Mouse (Mus musculus): Measurements from ENCODE around the gene Xrcc1. TPM values are rescaled to one million over a fixed set of nuclear protein-coding genes. Genes with fewer than 3 reads are reported as not detected.

Xrcc1 gene
- polyA plus RNA-seq, 1 experiment from 2014 or later: 71.4 TPM

GRCm38 (mm10) chr7:24571071-24571470 is 25.0 kb downstream of the Xrcc1 start:
- H3K36me3 ChIP-seq: peaks cover 68% of the 10 kb centered on the region
- no peaks in the 10 kb centered on the region for H3K4me1 ChIP-seq (replicated peaks)
- H3K4me3 ChIP-seq (replicated peaks): no peak overlapping the region
- no peak overlapping the region for H3K4me2 ChIP-seq (replicated peaks)
- no peak for ATAC-seq
- WGBS: 93% methylated on average over 4 of the region's 4 CpGs
- no peaks in the 10 kb centered on the region for H3K27me3 ChIP-seq
- no peaks in the 10 kb centered on the region for H3K9me3 ChIP-seq
- no peak overlapping the region for H3K27ac ChIP-seq
- no peak overlapping the region for H3K9ac ChIP-seq (replicated peaks)

GRCm38 (mm10) chr7:24572455-24572854 is 26.4 kb downstream of the Xrcc1 start:
- ATAC-seq: no peak

DNA sequence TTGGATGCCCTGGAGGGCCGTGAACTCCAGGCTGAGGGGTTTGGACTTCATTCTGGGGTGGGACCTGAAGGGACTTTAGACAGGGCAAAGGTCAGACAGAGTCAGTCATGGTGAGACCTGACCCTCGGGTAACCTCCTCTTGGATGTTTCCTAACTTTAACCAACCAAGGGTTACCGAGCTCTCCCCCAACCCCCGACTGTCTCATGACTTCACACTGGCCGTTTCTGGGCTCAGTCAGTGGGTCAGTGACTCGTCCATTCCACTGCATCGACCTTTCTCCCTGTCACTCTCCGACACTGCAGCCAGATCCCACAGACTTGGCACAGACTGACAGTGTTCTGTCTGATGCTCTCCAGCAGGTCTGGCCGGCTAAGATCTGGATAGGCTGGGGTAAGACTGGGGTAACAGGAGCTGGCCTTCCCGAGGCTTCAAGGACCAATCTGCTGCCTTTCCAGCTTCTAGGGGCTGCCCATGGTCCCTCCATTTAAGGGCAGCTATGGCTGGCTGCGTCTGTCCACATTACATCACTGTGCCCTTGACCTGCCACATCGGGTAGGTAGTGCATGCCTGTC is 28.2 kb downstream of the Xrcc1 start:
- WGBS: 68% methylated on average over 12 of the region's 12 CpGs
- H3K9me3 ChIP-seq: no peaks in the 10 kb centered on the region
- H3K9ac ChIP-seq (replicated peaks): no peak overlapping the region

More at GRCm38 (mm10) chr7:24572455-24572854, 26.4 kb downstream of the Xrcc1 start:
- Histone ChIP-seq H3K27ac (no peak overlapping the region), H3K27me3 (no peaks in the 10 kb centered on the region), H3K36me3 (peaks cover 54% of the 10 kb centered on the region), H3K9ac (replicated peaks) (no peak overlapping the region), H3K4me2 (replicated peaks) (no peak overlapping the region), H3K4me3 (replicated peaks) (no peak overlapping the region), H3K9me3 (no peaks in the 10 kb centered on the region), H3K4me1 (replicated peaks) (no peaks in the 10 kb centered on the region)
- WGBS: 59% methylated on average over 5 of the region's 5 CpGs

DNA sequence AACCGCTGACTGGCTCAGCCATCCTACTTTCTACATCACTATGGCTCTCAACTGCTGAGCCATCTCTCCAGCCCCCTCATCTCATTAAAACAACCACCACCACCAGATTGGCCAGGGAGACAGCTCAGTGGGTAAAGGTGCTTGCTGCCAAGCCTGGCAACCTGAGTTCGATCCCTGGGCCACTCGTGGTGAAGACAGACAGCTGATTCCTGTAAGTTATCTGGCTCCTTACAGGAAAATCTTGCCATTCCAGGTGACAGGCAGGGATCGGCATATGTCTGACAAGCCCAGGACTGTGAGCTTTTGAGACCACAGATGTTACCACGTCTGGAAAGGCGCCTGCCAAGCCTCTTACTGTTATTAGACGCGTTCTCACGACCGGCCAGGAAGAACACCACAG is 31.7 kb downstream of the Xrcc1 start:
- no peak for ATAC-seq
- H3K4me2 ChIP-seq (replicated peaks): no peak overlapping the region
- WGBS: 92% methylated on average over 10 of the region's 10 CpGs
- H3K9me3 ChIP-seq: no peaks in the 10 kb centered on the region
- H3K36me3 ChIP-seq: peaks cover 11% of the 10 kb centered on the region; the same call in 1 of the 2 replicates
- no peak overlapping the region for H3K4me3 ChIP-seq (replicated peaks)
- H3K27me3 ChIP-seq: no peaks in the 10 kb centered on the region
- no peak overlapping the region for H3K9ac ChIP-seq (replicated peaks)
- H3K4me1 ChIP-seq (replicated peaks): no peaks in the 10 kb centered on the region
- no peak overlapping the region for H3K27ac ChIP-seq

More for the DNA sequence above, 28.2 kb downstream of the Xrcc1 start:
- no peak for ATAC-seq
- Histone ChIP-seq H3K4me3 (replicated peaks) (no peak overlapping the region), H3K36me3 (peaks cover 37% of the 10 kb centered on the region), H3K27me3 (no peaks in the 10 kb centered on the region), H3K4me1 (replicated peaks) (no peaks in the 10 kb centered on the region), H3K27ac (no peak overlapping the region), H3K4me2 (replicated peaks) (no peak overlapping the region)

- H3K36me3 ChIP-seq: no peaks in the 10 kb centered on the region
- H3K4me2 ChIP-seq (replicated peaks): no peak overlapping the region
- WGBS: 91% methylated on average over 6 of the region's 6 CpGs
- H3K4me3 ChIP-seq (replicated peaks): no peak overlapping the region
- peaks cover 29% of the 10 kb centered on the region for H3K27me3 ChIP-seq
- no peak overlapping the region for H3K27ac ChIP-seq
- no peak for ATAC-seq
- H3K4me1 ChIP-seq (replicated peaks): peaks cover 11% of the 10 kb centered on the region; the same call in 1 of the 2 replicates
- H3K9me3 ChIP-seq: no peaks in the 10 kb centered on the region
- H3K9ac ChIP-seq (replicated peaks): no peak overlapping the region
These were observed 38.8 kb downstream of the Xrcc1 start for GRCm38 (mm10) chr7:24584876-24585275.

DNA sequence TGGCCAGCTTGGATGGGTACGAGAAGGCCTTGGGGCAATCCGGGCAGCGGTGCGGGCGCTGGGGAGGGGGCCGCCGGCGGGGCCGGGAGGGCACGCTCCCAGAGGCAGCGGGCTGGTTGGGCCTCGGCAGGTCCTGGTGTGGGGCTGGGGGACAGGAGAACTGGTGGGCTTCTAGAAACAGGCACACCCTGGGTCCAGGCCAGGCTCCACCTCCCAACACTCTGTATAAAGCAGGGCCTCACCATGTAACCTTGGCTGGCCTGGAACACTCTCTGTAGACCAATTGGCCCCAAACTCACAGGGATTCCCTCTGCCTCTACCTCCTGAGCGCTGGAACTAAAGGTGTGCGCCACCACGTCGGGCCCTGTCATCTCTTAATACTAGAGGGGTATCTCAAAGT is 39.9 kb downstream of the Xrcc1 start:
- peaks cover 11% of the 10 kb centered on the region; the same call in 1 of the 2 replicates for H3K4me1 ChIP-seq (replicated peaks)
- ATAC-seq: peak; percentile 27; the same call in 1 of the 2 replicates
- H3K27me3 ChIP-seq: peaks cover 29% of the 10 kb centered on the region
- no peak overlapping the region for H3K4me2 ChIP-seq (replicated peaks)
- no peak overlapping the region for H3K27ac ChIP-seq
- whole genome bisulfite sequencing: 57% methylated on average over 15 of the region's 16 CpGs
- no peaks in the 10 kb centered on the region for H3K36me3 ChIP-seq
- no peaks in the 10 kb centered on the region for H3K9me3 ChIP-seq
- H3K9ac ChIP-seq (replicated peaks): no peak overlapping the region
- peak overlapping the region; percentile 2; the same call in 1 of the 2 replicates for H3K4me3 ChIP-seq (replicated peaks)

DNA sequence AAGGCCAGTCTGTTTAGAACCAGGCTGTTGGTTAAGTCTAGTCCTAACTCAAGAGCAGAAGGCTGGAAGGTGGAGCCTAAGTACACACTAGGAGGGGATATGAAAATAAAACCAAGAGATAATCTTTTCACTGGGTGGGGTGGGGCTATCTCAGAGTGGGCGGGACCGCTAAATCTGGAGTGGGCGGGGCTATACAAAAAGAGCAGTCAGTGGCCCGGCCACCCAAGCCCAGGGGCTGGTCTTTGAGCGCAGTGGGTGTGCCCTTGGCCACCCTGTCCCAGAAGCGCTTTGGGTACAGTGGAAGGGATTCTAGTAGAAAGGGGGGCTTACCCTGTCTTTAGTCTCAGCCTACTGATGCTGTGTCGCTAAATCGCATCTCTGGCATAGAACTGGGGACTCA is 40.7 kb downstream of the Xrcc1 start:
- 13% methylated on average over 8 of the region's 8 CpGs for whole genome bisulfite sequencing
- ATAC-seq: peak; percentile 69
- Histone ChIP-seq H3K4me1 (replicated peaks) (peaks cover 11% of the 10 kb centered on the region; the same call in 1 of the 2 replicates), H3K27ac (no peak overlapping the region), H3K36me3 (no peaks in the 10 kb centered on the region), H3K4me2 (replicated peaks) (peak overlapping the region; percentile 71), H3K9ac (replicated peaks) (peak overlapping the region; percentile 75), H3K27me3 (peaks cover 29% of the 10 kb centered on the region), H3K9me3 (no peaks in the 10 kb centered on the region), H3K4me3 (replicated peaks) (peak overlapping the region; percentile 53)

DNA sequence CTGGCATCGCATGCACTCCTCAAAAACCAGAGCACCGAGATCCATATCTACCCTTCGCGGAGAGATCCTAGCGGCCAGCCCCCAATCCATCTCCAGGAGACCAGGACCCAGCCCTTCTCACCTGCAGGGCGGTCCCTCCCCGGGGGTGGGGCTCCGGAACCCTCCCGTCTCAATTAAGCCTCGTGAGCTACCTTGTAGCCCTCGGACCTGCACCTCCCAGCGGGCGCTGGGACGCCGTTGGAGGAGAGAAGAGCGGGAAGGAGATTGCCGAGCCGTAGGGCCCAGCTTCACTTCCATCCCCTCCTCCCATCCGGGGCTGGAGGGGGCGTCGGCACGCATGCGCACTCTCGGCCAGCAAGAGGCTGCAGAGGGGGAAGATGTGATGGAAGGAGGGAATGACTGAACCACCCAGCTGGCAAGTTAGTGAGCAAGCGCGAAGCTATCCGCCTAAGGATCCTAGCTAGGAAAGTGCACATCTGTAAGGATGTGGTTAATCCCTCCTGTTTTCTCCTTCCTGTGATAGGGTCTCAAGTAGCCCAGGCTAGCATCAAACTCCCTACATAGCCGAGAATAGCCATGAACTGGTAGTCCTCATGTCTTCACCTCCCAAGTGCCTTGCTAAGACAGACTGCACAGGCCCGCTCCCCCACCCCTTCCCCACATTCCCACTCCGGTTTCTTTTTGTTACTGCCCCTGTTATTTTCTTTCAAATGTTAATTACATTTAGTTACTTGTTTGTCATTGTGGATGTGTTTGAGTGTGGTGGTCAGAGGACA is 41.4 kb downstream of the Xrcc1 start, which contains the start of the genes Ethe1 and Zfp575:
Ethe1 (plus strand) TSS at position 214 of the 776 bp plus-strand sequence.
Zfp575 (minus strand) TSS at position 312 of the 776 bp plus-strand sequence.
- no peak within 1 kb of the TSS; the same call in 1 of the 2 replicates for H3K27ac ChIP-seq
- no peaks in the 10 kb centered on the region for H3K36me3 ChIP-seq
- ATAC-seq: peak; percentile 75
- no peaks in the 10 kb centered on the region for H3K9me3 ChIP-seq
- peak within 1 kb of the TSS; percentile 75 for H3K9ac ChIP-seq (replicated peaks)
- peaks cover 12% of the 10 kb centered on the region; the same call in 1 of the 2 replicates for H3K4me1 ChIP-seq (replicated peaks)
- WGBS: 6% methylated on average over 30 of the region's 30 CpGs
- H3K4me3 ChIP-seq (replicated peaks): peak within 1 kb of the TSS; percentile 53
- H3K4me2 ChIP-seq (replicated peaks): peak within 1 kb of the TSS; percentile 71
- H3K27me3 ChIP-seq: peaks cover 29% of the 10 kb centered on the region

- WGBS: 90% methylated on average over 13 of the region's 13 CpGs
- Histone ChIP-seq H3K9ac (replicated peaks) (no peak overlapping the region), H3K27me3 (peaks cover 29% of the 10 kb centered on the region), H3K4me1 (replicated peaks) (peaks cover 20% of the 10 kb centered on the region; the same call in 1 of the 2 replicates), H3K27ac (no peak overlapping the region), H3K9me3 (no peaks in the 10 kb centered on the region), H3K4me3 (replicated peaks) (no peak overlapping the region), H3K36me3 (no peaks in the 10 kb centered on the region), H3K4me2 (replicated peaks) (no peak overlapping the region)
- ATAC-seq: no peak
These were observed 42.2 kb downstream of the Xrcc1 start for GRCm38 (mm10) chr7:24588336-24588735.

GRCm38 (mm10) chr7:24591735-24592134 is 45.6 kb downstream of the Xrcc1 start:
- 76% methylated on average over 5 of the region's 5 CpGs for WGBS
- ATAC-seq: no peak

DNA sequence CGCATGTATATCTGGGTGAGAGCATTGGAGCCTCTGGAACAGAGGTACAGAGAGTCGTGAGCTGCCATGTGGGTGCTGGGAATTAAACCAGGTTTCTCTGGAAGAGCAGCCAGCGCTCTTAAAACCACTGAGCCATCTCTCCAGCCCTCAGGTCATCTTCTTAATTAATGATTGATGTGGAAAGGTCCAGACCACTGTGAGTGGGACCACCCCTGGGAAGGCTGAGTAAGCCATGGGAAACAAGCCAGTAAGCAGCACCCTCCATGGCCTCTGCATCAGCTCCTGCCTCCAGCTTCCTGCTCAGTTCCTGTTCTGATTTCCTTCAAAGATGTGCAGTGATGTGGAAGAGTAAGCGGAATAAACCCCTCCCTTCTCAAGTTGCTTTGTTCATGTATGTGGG is 46.1 kb downstream of the Xrcc1 start:
- WGBS: 68% methylated on average over 4 of the region's 4 CpGs
- peaks cover 30% of the 10 kb centered on the region for H3K4me1 ChIP-seq (replicated peaks)
- no peaks in the 10 kb centered on the region for H3K36me3 ChIP-seq
- H3K4me2 ChIP-seq (replicated peaks): no peak overlapping the region
- H3K9me3 ChIP-seq: no peaks in the 10 kb centered on the region
- ATAC-seq: no peak
- H3K4me3 ChIP-seq (replicated peaks): no peak overlapping the region
- no peak overlapping the region for H3K9ac ChIP-seq (replicated peaks)
- H3K27ac ChIP-seq: no peak overlapping the region
- peaks cover 16% of the 10 kb centered on the region for H3K27me3 ChIP-seq

More at GRCm38 (mm10) chr7:24591735-24592134, 45.6 kb downstream of the Xrcc1 start:
- H3K27ac ChIP-seq: no peak overlapping the region
- H3K9ac ChIP-seq (replicated peaks): no peak overlapping the region
- H3K4me3 ChIP-seq (replicated peaks): no peak overlapping the region
- peaks cover 34% of the 10 kb centered on the region for H3K4me1 ChIP-seq (replicated peaks)
- no peaks in the 10 kb centered on the region for H3K36me3 ChIP-seq
- no peak overlapping the region for H3K4me2 ChIP-seq (replicated peaks)
- H3K9me3 ChIP-seq: no peaks in the 10 kb centered on the region
- peaks cover 18% of the 10 kb centered on the region for H3K27me3 ChIP-seq

DNA sequence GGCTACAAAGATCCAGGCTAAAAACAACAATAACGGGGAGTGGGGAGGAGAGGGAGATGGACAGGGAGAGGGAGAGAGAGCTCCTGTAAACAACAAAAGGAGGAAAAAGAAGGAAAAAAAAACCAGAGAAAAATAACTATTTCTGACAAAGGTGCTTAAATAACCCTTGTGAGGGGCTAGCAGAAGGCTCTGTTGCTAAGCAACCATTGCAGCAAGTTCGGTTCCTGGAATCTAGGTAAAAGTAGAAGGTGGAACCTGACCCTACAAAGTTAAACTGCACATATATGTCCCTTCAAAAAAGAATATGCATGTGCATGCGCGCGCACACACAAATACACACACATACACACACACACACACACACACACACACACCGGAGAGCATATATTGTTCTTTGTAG is 46.7 kb downstream of the Xrcc1 start:
- H3K4me2 ChIP-seq (replicated peaks): no peak overlapping the region
- H3K4me1 ChIP-seq (replicated peaks): peaks cover 25% of the 10 kb centered on the region
- H3K27ac ChIP-seq: no peak overlapping the region
- no peak for ATAC-seq
- H3K9ac ChIP-seq (replicated peaks): no peak overlapping the region
- peaks cover 16% of the 10 kb centered on the region for H3K27me3 ChIP-seq
- WGBS: 75% methylated on average over 6 of the region's 6 CpGs
- no peaks in the 10 kb centered on the region for H3K9me3 ChIP-seq
- no peaks in the 10 kb centered on the region for H3K36me3 ChIP-seq
- no peak overlapping the region for H3K4me3 ChIP-seq (replicated peaks)

All from midbrain, embryonic 13.5 days (tissue).